Mouse (Mus musculus) cortical plate, adult 2 months (tissue): ENCODE data around the gene Coq5. TPM values are rescaled to one million over a fixed set of nuclear protein-coding genes. Genes with fewer than 3 reads are reported as not detected.

Experiments used
- H3K27ac ChIP-seq: fragments of 200-500 bp; 2 replicates; pipeline ENCODE4 v1.5.1; 2012; ENCODE audit warnings: low read length, control low read depth, inconsistent platforms; ENCODE audit not compliant: insufficient read depth
- H3K4me1 ChIP-seq: fragments of 200-500 bp; 2 replicates; pipeline ENCODE4 v1.6.1; 2011; ENCODE audit warnings: low read length; ENCODE audit not compliant: control insufficient read depth, insufficient read depth
- H3K4me3 ChIP-seq: fragments of 200-500 bp; 2 replicates; pipeline ENCODE4 v1.5.1; 2011; ENCODE audit warnings: mild to moderate bottlenecking, low read length, control low read depth; ENCODE audit not compliant: insufficient read depth
- CTCF ChIP-seq: fragments of 200-500 bp; IDR thresholded peaks from 2 replicates; pipeline ENCODE4 v1.5.1; 2011; ENCODE audit warnings: mild to moderate bottlenecking, control low read depth, low read length; ENCODE audit not compliant: insufficient read depth; ENCODE audit errors: extremely low read depth
- POLR2A ChIP-seq: fragments of 200-500 bp; IDR thresholded peaks from 2 replicates; pipeline ENCODE4 v1.6.1; 2011; ENCODE audit warnings: mild to moderate bottlenecking, low read length, control low read depth; ENCODE audit not compliant: insufficient read depth; ENCODE audit errors: extremely low read depth
- polyA plus RNA-seq: library from polyadenylated mRNA; depleted of rRNA; stranded (reverse); fragments of >200 nt; gene quantifications from 2 replicates; pipeline ENCODE4 v1.2.3, GENCODE M21; 2012; rRNA removed

Coq5 gene
- polyA plus RNA-seq, 1 experiment: 31.8 TPM

GRCm38 (mm10) chr5:115326875-115327609, 47.6 kb downstream of the Coq5 start, which contains the start of gene Srsf9:
TSS of gene Srsf9 (plus strand) at chr5:115327177.
- TF ChIP-seq POLR2A (peak; percentile 88), CTCF (no peak)
- Histone ChIP-seq H3K27ac (peak within 1 kb of the TSS; percentile 99), H3K4me1 (peaks cover 1% of the 10 kb centered on the region; the same call in 1 of the 2 replicates), H3K4me3 (peak within 1 kb of the TSS; percentile 93)

GRCm38 (mm10) chr5:115327610-115328548, 48.4 kb downstream of the Coq5 start:
- peak overlapping the region; percentile 86 for H3K27ac ChIP-seq
- H3K4me1 ChIP-seq: peaks cover 1% of the 10 kb centered on the region; the same call in 1 of the 2 replicates
- H3K4me3 ChIP-seq: peak overlapping the region; percentile 93
- TF ChIP-seq CTCF: no peak
- TF ChIP-seq POLR2A: no peak

- TF ChIP-seq POLR2A (no peak), CTCF (no peak)
- Histone ChIP-seq H3K4me3 (no peak overlapping the region), H3K4me1 (peaks cover 1% of the 10 kb centered on the region; the same call in 1 of the 2 replicates), H3K27ac (no peak overlapping the region)
These were observed 51.5 kb downstream of the Coq5 start for GRCm38 (mm10) chr5:115330955-115331354.

GRCm38 (mm10) chr5:115333626-115334025, 54.2 kb downstream of the Coq5 start:
- H3K4me3 ChIP-seq: no peak overlapping the region
- H3K27ac ChIP-seq: no peak overlapping the region
- TF ChIP-seq CTCF (no peak), POLR2A (no peak)
- peaks cover 1% of the 10 kb centered on the region; the same call in 1 of the 2 replicates for H3K4me1 ChIP-seq

GRCm38 (mm10) chr5:115340007-115340406, 60.5 kb downstream of the Coq5 start:
- TF ChIP-seq POLR2A (no peak), CTCF (no peak)
- peaks cover 6% of the 10 kb centered on the region; the same call in 1 of the 2 replicates for H3K4me1 ChIP-seq
- H3K4me3 ChIP-seq: peak overlapping the region; percentile 95; the same call in 1 of the 2 replicates
- no peak overlapping the region for H3K27ac ChIP-seq

- H3K27ac ChIP-seq: peak within 1 kb of the TSS; percentile 76
- H3K4me1 ChIP-seq: peaks cover 6% of the 10 kb centered on the region; the same call in 1 of the 2 replicates
- H3K4me3 ChIP-seq: peak within 1 kb of the TSS; percentile 95
- no peak for TF ChIP-seq CTCF
- TF ChIP-seq POLR2A: peak; percentile 88
These were observed 61.3 kb downstream of the Coq5 start, which contains the start of the genes Gatc and Triap1 for GRCm38 (mm10) chr5:115340577-115341313. TSS of gene Gatc (minus strand) at chr5:115341178. TSS of gene Triap1 (plus strand) at chr5:115341225.

GRCm38 (mm10) chr5:115341314-115342165, 62.1 kb downstream of the Coq5 start:
- Histone ChIP-seq H3K27ac (no peak overlapping the region; the same call in 1 of the 2 replicates), H3K4me3 (peak overlapping the region; percentile 95), H3K4me1 (peaks cover 6% of the 10 kb centered on the region; the same call in 1 of the 2 replicates)
- no peak for TF ChIP-seq CTCF
- TF ChIP-seq POLR2A: no peak

Other genes starting within 250 kb of the Coq5 start
- not detected in 2 replicates for gene Gm10401, start 181.4 kb upstream of the Coq5 start, polyA plus RNA-seq
- gene Acads, start 160.3 kb upstream of the Coq5 start, polyA plus RNA-seq: 12.7 and 12.8 TPM in 2 replicates
- gene Unc119b, start 144.7 kb upstream of the Coq5 start, polyA plus RNA-seq: 24.8 and 26.2 TPM in 2 replicates
- gene Mlec, start 121.5 kb upstream of the Coq5 start, polyA plus RNA-seq: 74.6 and 78.6 TPM in 2 replicates
- gene Cabp1, start 85.3 kb upstream of the Coq5 start, polyA plus RNA-seq: 444 and 462 TPM in 2 replicates
- gene Pop5, start 43.8 kb upstream of the Coq5 start, polyA plus RNA-seq: 193 and 195 TPM in 2 replicates
- gene Rnf10, start 6.8 kb upstream of the Coq5 start, polyA plus RNA-seq: 177 and 181 TPM in 2 replicates
- 753 and 867 TPM in 2 replicates for gene Dynll1, start 21.3 kb downstream of the Coq5 start, polyA plus RNA-seq
- 53.5 and 61.0 TPM in 2 replicates for gene Srsf9, start 47.5 kb downstream of the Coq5 start, polyA plus RNA-seq
- gene Gatc, start 61.5 kb downstream of the Coq5 start, polyA plus RNA-seq: 28.8 and 31.1 TPM in 2 replicates
- 26.3 and 27.8 TPM in 2 replicates for gene Triap1, start 61.6 kb downstream of the Coq5 start, polyA plus RNA-seq
- 2,613 and 2,894 TPM in 2 replicates for gene Cox6a1, start 69.3 kb downstream of the Coq5 start, polyA plus RNA-seq
- gene Msi1, start 149.9 kb downstream of the Coq5 start, polyA plus RNA-seq: 43.8 and 44.3 TPM in 2 replicates
- gene Pla2g1b, start 186.6 kb downstream of the Coq5 start, polyA plus RNA-seq: not detected in 2 replicates
- 89.5 and 107 TPM in 2 replicates for gene Sirt4, start 205.1 kb downstream of the Coq5 start, polyA plus RNA-seq
- gene Pxn, start 227.0 kb downstream of the Coq5 start, polyA plus RNA-seq: 41.6 and 45.3 TPM in 2 replicates